Mouse (Mus musculus): ENCODE measurements at regions not wholly inside any gene's neighbourhood (a gene's known extent, or its start where the extent isn't known, plus 50 kb on each side); places are given as distances from the start of the nearest gene placed in this dataset.

- no peak for DNase-seq (ENCODE audit: low read depth, low spot score)
- H3K36me3 ChIP-seq (ENCODE audit: control insufficient read depth, insufficient read depth, low read length, poor library complexity, severe bottlenecking): no peaks in the 10 kb centered on the region
- H3K27ac ChIP-seq (ENCODE audit: insufficient read depth, low read depth, low read length, poor library complexity, severe bottlenecking): no peak overlapping the region
- in situ Hi-C loops (cut with MboI; ENCODE audit: low sequenced_read_pairs in 2 of 2, unreplicated experiment in 2 of 2): loop anchor here in 1 of 2 experiments (25.0 kb wide), 1 partner anchor 756 kb away; no protein-coding TSS in a partner anchor
- H3K4me1 ChIP-seq (ENCODE audit: control insufficient read depth in 2 of 2, insufficient read depth in 2 of 2, low read length in 2 of 2, poor library complexity in 1 of 2): no peaks in the 10 kb centered on the region
- H3K9ac ChIP-seq (ENCODE audit: insufficient read depth, low read depth, low read length, poor library complexity, severe bottlenecking): no peak overlapping the region
- no peak overlapping the region for H3K4me3 ChIP-seq (ENCODE audit: insufficient read depth in 1 of 2, low read depth in 1 of 2, low read length in 2 of 2, poor library complexity in 1 of 2, severe bottlenecking in 1 of 2)
- TF ChIP-seq MAFK (IDR thresholded peaks at IDR 0.05; ENCODE audit: insufficient read depth, low read depth, low read length) (no peak), HCFC1 (IDR thresholded peaks at IDR 0.05; ENCODE audit: borderline replicate concordance, insufficient read depth, low read length) (no peak), ZC3H11A (IDR thresholded peaks at IDR 0.05; ENCODE audit: borderline replicate concordance, low read depth, low read length) (no peak), ZNF384 (IDR thresholded peaks at IDR 0.05; ENCODE audit: low read depth, low read length) (no peak), CHD2 (IDR thresholded peaks at IDR 0.05; ENCODE audit: low read depth, low read length) (no peak)
- no peaks in the 10 kb centered on the region for H3K9me3 ChIP-seq (ENCODE audit: control insufficient read depth, insufficient read depth, low read depth, low read length)
These were observed 429.7 kb downstream of the Zfp536 start for GRCm38 (mm10) chr7:37343691-37344233.

GRCm38 (mm10) chr7:37346041-37346440 is 427.4 kb downstream of the Zfp536 start:
- Histone ChIP-seq H3K9me3 (ENCODE audit: control insufficient read depth, insufficient read depth, low read depth, low read length) (no peaks in the 10 kb centered on the region), H3K36me3 (ENCODE audit: control insufficient read depth, insufficient read depth, low read length, poor library complexity, severe bottlenecking) (no peaks in the 10 kb centered on the region), H3K4me3 (ENCODE audit: insufficient read depth in 1 of 2, low read depth in 1 of 2, low read length in 2 of 2, poor library complexity in 1 of 2, severe bottlenecking in 1 of 2) (no peak overlapping the region), H3K4me1 (ENCODE audit: control insufficient read depth in 2 of 2, insufficient read depth in 2 of 2, low read length in 2 of 2, poor library complexity in 1 of 2) (no peaks in the 10 kb centered on the region), H3K27ac (ENCODE audit: insufficient read depth, low read depth, low read length, poor library complexity, severe bottlenecking) (no peak overlapping the region), H3K9ac (ENCODE audit: insufficient read depth, low read depth, low read length, poor library complexity, severe bottlenecking) (no peak overlapping the region)
- TF ChIP-seq ZC3H11A (IDR thresholded peaks at IDR 0.05; ENCODE audit: borderline replicate concordance, low read depth, low read length): peak; percentile 68; the same call in 1 of the 2 replicates
- TF ChIP-seq HCFC1 (IDR thresholded peaks at IDR 0.05; ENCODE audit: borderline replicate concordance, insufficient read depth, low read length): no peak
- no peak for TF ChIP-seq MAFK (IDR thresholded peaks at IDR 0.05; ENCODE audit: insufficient read depth, low read depth, low read length)
- peak; percentile 52 for DNase-seq (ENCODE audit: low read depth, low spot score)
- in situ Hi-C loops (cut with MboI; ENCODE audit: low sequenced_read_pairs in 2 of 2, unreplicated experiment in 2 of 2): loop anchor here in 1 of 2 experiments (25.0 kb wide), 1 partner anchor 759 kb away; no protein-coding TSS in a partner anchor

GRCm38 (mm10) chr7:37357647-37358395 is 415.6 kb downstream of the Zfp536 start:
- Histone ChIP-seq H3K4me1 (ENCODE audit: control insufficient read depth in 2 of 2, insufficient read depth in 2 of 2, low read length in 2 of 2, poor library complexity in 1 of 2) (peaks cover 0 to 2% of the 10 kb centered on the region in 2 experiments; a peak in 1 of 4 replicates), H3K9me3 (ENCODE audit: control insufficient read depth, insufficient read depth, low read depth, low read length) (no peaks in the 10 kb centered on the region), H3K36me3 (ENCODE audit: control insufficient read depth, insufficient read depth, low read length, poor library complexity, severe bottlenecking) (no peaks in the 10 kb centered on the region), H3K4me3 (ENCODE audit: insufficient read depth in 1 of 2, low read depth in 1 of 2, low read length in 2 of 2, poor library complexity in 1 of 2, severe bottlenecking in 1 of 2) (no peak overlapping the region), H3K9ac (ENCODE audit: insufficient read depth, low read depth, low read length, poor library complexity, severe bottlenecking) (no peak overlapping the region), H3K27ac (ENCODE audit: insufficient read depth, low read depth, low read length, poor library complexity, severe bottlenecking) (no peak overlapping the region)
- TF ChIP-seq ZC3H11A (IDR thresholded peaks at IDR 0.05; ENCODE audit: borderline replicate concordance, low read depth, low read length) (peak; percentile 88), CHD2 (IDR thresholded peaks at IDR 0.05; ENCODE audit: low read depth, low read length) (no peak)
- in situ Hi-C loops (cut with MboI; ENCODE audit: low sequenced_read_pairs in 2 of 2, unreplicated experiment in 2 of 2): loop anchor here in 1 of 2 experiments (25.0 kb wide), 3 partner anchors 429 to 1121 kb away; no protein-coding TSS in a partner anchor
- DNase-seq (ENCODE audit: low read depth, low spot score): peak; percentile 91

GRCm38 (mm10) chr7:37358492-37358891 is 414.9 kb downstream of the Zfp536 start:
- H3K9me3 ChIP-seq (ENCODE audit: control insufficient read depth, insufficient read depth, low read depth, low read length): no peaks in the 10 kb centered on the region
- TF ChIP-seq MAFK (IDR thresholded peaks at IDR 0.05; ENCODE audit: insufficient read depth, low read depth, low read length) (no peak), ZC3H11A (IDR thresholded peaks at IDR 0.05; ENCODE audit: borderline replicate concordance, low read depth, low read length) (no peak), ZNF384 (IDR thresholded peaks at IDR 0.05; ENCODE audit: low read depth, low read length) (no peak), CHD2 (IDR thresholded peaks at IDR 0.05; ENCODE audit: low read depth, low read length) (no peak), HCFC1 (IDR thresholded peaks at IDR 0.05; ENCODE audit: borderline replicate concordance, insufficient read depth, low read length) (no peak)
- H3K27ac ChIP-seq (ENCODE audit: insufficient read depth, low read depth, low read length, poor library complexity, severe bottlenecking): no peak overlapping the region
- DNase-seq (ENCODE audit: low read depth, low spot score): no peak
- H3K9ac ChIP-seq (ENCODE audit: insufficient read depth, low read depth, low read length, poor library complexity, severe bottlenecking): no peak overlapping the region
- in situ Hi-C loops (cut with MboI; ENCODE audit: low sequenced_read_pairs in 2 of 2, unreplicated experiment in 2 of 2): loop anchor here in 1 of 2 experiments (25.0 kb wide), 3 partner anchors 429 to 1121 kb away; no protein-coding TSS in a partner anchor
- H3K36me3 ChIP-seq (ENCODE audit: control insufficient read depth, insufficient read depth, low read length, poor library complexity, severe bottlenecking): no peaks in the 10 kb centered on the region
- H3K4me1 ChIP-seq (ENCODE audit: control insufficient read depth in 2 of 2, insufficient read depth in 2 of 2, low read length in 2 of 2, poor library complexity in 1 of 2): peaks cover 0 to 2% of the 10 kb centered on the region in 2 experiments; a peak in 1 of 4 replicates
- H3K4me3 ChIP-seq (ENCODE audit: insufficient read depth in 1 of 2, low read depth in 1 of 2, low read length in 2 of 2, poor library complexity in 1 of 2, severe bottlenecking in 1 of 2): no peak overlapping the region
